Mouse (Mus musculus) heart, adult 2 months (tissue): ENCODE measurements around the gene Asb1.

Source experiments
- CTCF ChIP-seq: fragments of 200-600 bp; IDR thresholded peaks from 2 replicates; pipeline ENCODE4 v1.8.1; 2022; ENCODE audit warnings: antibody characterized with exemption, mild to moderate bottlenecking, moderate library complexity
- EP300 ChIP-seq: fragments of 200-500 bp; IDR thresholded peaks from 2 replicates; pipeline ENCODE4 v1.6.1; 2011; ENCODE audit warnings: low read depth, low read length, control low read depth; ENCODE audit not compliant: insufficient read depth
- POLR2A ChIP-seq: fragments of 200-500 bp; IDR thresholded peaks from 2 replicates; pipeline ENCODE4 v1.6.1; 2011; ENCODE audit warnings: mild to moderate bottlenecking, low read depth, low read length, control low read depth; ENCODE audit not compliant: insufficient read depth

DNA sequence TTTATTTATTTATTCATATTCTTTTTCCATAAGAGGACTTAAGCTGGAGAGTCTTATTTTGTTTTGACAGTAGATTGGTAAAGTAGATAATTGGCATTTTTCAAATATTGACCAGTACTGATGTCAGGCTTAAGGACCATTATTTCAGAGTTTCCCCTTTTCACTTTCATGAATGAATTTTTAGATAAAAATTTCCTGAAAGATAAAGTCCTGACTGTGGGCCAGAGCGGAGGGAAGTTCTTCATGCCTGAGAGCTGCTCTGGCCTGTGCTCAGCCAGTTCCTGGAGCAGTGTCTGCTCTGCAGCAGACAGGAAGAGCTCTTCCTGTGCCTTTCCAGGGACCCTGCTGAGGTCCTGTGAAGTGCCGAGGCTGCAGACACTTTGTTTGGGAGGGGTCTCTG lies 16.8 kb downstream of the Asb1 start:
- TF ChIP-seq CTCF (no peak), POLR2A (no peak), EP300 (no peak)
